Mouse (Mus musculus): ENCODE results near the gene Olfr1002.
"Not testable (repeated sequence)": the region's sequence is repeated elsewhere in the genome, so short reads cannot be mapped to it uniquely, and the experiment has no call there.

Gene Olfr1002

GRCm38 (mm10) chr2:85650604-85651003 is at the start of gene Olfr1002:
Gene Olfr1002, minus strand, starts transcription at chr2:85650704.
- no peak for DNase-seq (ENCODE audit: low spot score in 2 of 2)

GRCm38 (mm10) chr2:85689131-85689530 is 38.6 kb upstream of the Olfr1002 start, which contains the start of gene Olfr1008:
Gene Olfr1008, plus strand, starts transcription at chr2:85689431.
- DNase-seq (ENCODE audit: low spot score in 2 of 2): no peak

- no peak for DNase-seq (ENCODE audit: low spot score in 2 of 2)
These were observed 28.2 kb upstream of the Olfr1002 start, which contains the start of gene Olfr1006 for GRCm38 (mm10) chr2:85678667-85679066. Gene Olfr1006, minus strand, starts transcription at chr2:85678767.

GRCm38 (mm10) chr2:85664355-85664754 is 13.9 kb upstream of the Olfr1002 start, which contains the start of gene Olfr154:
Gene Olfr154, minus strand, starts transcription at chr2:85664455.
- DNase-seq (ENCODE audit: low spot score in 2 of 2): not testable (repeated sequence)

DNA sequence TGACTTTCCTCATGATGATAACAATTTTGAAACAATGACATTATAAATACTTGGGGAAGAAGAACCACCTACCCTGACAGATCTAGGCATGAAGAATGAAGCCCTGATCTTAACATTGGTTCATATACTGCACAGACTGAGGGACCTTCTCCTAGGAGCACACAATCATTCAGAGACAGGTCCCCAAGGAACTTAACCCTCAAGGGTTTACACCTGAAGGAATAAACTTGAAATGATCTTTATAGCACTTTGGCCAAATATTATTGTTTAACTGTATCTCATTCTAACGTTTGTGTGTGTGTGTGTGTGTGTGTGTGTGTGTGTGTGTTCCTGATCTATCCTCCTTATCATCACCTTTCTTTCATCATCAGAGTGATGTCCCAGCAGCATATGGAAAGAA is 38.7 kb downstream of the Olfr1002 start, which contains the start of gene Olfr1000:
TSS of gene Olfr1000 (minus strand) at position 101 of the 400 bp plus-strand sequence.
- DNase-seq (ENCODE audit: low spot score in 2 of 2): no peak

Data from frontal cortex, postnatal 10 days (tissue).